Mouse (Mus musculus) myocyte (in vitro differentiated cells): ENCODE results near the gene Spg21.

ENCODE experiments used
- POLR2A ChIP-seq: IDR thresholded peaks from one replicate; pipeline ENCODE4 v1.6.1; 2011; ENCODE audit warnings: low read depth, mild to moderate bottlenecking, control low read depth, moderate library complexity; ENCODE audit not compliant: insufficient read length
- SRF ChIP-seq: IDR thresholded peaks from one replicate; pipeline ENCODE4 v1.6.1; 2011; ENCODE audit warnings: low read depth; ENCODE audit not compliant: control insufficient read depth, insufficient read length

- no peak for TF ChIP-seq SRF
- TF ChIP-seq POLR2A, result no peak
These were observed 16.1 kb upstream of the Spg21 start for GRCm38 (mm10) chr9:65444692-65445091.
